Mouse (Mus musculus) thymus, postnatal 4 days (tissue): Measurements from ENCODE around the gene Fam178b.
A peak's percentile ranks its signal among the peaks of the same experiment; 100 is the strongest.
"Not testable (repeated sequence)": the region's sequence is repeated elsewhere in the genome, so short reads cannot be mapped to it uniquely, and the experiment has no call there.

Experiments used
- DNase-seq: peaks from one replicate; pipeline ENCODE4 v3.0.0; 2021

Gene Fam178b

DNA sequence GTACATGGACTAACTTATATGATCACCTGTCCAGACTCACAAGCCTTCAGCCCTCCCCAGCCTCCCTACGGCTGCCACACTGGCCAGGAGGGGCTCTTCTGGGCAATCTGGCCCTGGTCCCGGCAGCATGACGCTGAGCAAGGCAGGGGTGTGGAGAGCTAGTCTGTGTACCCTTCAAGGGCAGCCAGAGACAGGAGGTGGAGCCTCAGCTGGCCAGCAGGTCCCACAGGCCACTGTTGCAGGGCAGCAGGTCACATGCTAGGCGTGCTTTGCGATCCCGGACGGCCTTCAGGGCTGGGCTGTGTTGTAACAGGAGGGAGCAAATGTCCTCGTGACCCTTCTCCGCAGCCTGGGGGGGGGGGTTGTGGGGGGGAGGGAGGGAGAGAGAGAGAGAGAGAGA lies 143.8 kb downstream of the Fam178b start, which contains the start of gene Gm42417:
Gene Gm42417 (minus strand): TSS at position 244 of the 400 bp plus-strand sequence.
- no peak for DNase-seq

DNA sequence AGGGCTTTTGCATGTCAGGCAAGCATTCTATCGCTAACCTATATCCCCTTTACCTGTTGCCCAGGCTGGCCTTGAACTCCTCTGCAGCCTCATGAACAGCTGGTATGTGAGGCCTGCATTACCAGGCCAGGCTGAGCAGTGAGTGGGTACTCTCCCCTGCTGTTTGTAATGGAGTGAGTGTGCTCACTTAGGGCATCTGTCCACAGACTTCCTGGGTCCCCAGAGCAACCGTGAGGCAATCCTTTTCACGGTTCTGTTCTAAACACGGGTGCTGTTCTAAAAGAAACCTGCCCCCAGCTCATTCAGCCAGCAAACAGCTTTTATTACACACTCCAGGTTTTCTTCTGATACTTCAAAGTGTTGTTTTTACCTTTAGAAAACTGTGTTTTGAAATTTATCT lies 144.3 kb downstream of the Fam178b start:
- no peak for DNase-seq

DNA sequence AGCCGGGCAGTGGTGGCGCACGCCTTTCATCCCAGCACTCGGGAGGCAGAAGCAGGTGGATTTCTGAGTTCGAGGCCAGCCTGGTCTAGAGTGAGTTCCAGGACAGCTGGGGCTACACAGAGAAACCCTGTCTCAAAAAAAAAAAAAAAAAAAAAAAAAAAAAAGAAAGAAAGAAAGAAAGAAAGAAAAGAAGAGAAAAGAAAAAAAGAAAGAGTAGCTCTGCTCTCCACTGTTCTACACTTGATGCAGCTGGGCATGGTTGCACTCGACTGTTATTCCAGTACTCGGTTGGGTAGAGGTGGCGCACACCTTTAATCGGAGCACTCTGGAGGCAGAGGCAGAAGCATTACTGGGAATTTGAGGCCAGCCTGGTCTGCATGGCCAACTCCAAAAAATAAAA lies 146.2 kb downstream of the Fam178b start, which contains the start of gene Ankrd23:
Gene Ankrd23 (minus strand): TSS at position 101 of the 400 bp plus-strand sequence.
- DNase-seq: not testable (repeated sequence)

DNA sequence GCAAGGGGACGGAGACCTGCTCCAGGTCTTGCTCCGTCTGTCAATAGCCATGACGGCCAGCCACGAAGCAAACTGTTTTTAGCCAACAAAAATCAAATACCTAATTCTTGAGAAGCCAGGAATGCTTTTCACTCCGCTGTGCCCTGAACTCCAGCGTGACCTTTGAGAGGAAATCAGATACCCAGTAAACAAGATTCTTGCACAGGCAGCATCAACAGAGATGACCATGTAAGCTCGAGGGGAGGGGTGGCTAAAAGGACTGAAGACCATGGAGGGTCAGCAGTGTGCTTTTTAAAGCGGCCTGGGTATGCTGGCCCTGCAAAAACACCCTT lies 146.6 kb downstream of the Fam178b start:
- DNase-seq: no peak

DNA sequence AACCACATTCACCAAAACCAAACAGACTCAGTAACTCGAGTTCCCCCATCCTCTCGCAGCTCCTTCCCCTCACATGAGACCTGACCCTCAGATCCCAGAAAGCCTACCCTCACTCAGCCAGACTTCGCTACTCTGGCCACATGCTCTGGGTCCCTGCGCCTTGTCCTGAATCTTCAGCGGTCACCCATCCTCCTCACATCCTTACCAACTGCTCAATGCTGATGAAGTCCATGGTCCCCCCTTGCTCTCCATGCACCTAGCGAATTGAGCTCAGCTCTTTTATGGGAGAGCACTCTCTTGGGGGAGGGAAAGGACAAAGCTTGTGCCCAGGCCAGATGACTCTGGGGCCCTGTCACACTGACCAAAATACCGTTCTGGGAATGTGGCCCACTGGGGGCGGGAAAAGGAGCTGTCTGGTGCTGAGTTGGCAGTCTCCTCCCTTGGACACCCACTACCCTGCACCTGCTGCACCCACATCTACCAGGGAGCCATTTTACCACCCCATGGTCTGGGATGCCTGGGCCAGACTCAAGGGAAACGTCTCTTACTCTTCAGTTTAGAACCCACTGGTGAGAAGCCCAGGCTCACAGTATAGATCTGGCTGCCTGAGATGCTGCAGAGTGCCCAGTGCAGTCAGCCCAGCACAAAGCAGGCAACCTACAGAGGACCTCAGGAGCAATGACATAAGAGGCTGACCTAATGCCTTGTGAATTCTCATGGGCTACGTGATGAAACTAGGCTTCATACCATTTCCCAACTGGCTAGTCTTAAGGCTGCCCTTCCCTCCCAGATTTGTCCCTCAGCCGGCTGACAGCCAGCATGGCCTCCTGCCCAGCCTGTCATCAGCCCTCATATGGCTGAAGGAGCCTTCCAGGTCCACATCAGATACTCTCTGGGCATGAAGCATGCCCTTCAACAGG lies 147.2 kb downstream of the Fam178b start:
- no peak for DNase-seq

DNA sequence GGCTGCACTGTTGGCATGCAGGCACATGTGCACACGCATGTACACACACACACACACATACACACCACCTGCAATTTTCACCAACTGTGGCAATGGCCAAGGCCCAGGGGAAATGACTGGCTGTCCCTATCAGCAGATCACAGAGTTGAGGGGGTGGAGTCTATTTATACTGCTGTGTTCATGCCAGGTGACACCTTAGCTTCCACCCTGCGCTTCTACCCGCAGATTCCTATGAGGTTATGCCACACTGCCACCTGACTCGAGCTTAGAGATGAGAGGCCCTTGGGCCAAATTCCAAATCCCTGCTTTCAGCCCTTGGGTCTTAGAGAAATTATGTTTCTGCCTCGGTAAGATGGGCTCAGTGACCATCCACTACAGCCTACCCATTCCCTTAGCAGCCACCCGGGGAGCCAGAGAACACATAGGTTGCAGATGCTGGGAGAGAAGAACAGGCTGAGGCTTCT lies 148.4 kb downstream of the Fam178b start:
- no peak for DNase-seq

DNA sequence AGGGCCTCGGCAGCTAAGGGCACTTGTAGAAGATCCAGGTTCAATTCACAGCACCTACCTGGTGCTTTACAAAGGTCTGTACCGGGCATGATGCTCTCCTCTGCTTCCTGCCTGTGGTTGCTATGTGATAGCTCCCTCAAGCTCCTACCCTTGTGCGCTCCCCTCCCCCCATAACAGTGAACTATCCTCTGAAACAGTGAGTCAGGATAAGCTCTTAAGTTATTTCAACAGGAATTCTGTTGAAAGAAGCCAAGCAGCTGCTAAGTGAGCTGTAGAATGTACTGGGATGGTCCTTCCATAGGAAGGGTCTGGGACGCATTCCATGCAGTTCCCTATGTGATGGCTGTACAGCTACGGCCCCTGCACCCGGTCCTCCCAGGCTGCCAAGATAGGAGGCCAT lies 149.4 kb downstream of the Fam178b start:
- DNase-seq: no peak

DNA sequence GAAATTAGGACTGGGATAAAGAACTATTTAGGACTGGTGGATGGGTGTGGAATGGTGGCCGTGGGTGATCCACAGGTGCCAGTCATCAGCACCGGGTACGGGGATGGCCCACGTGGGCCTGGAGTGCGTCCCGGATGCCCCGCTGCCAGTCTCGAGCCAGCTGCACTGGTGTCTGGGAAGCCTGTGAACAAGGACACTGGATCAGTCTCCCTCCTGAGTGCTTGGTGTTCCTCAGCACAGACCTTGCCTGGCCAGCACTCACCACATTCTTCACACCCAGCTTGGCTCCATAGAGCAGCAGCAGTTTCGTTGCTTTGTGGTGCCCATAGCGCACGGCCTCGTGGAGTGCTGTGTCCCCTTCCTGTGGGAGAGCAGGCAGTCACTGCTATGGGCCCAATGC lies 151.5 kb downstream of the Fam178b start:
- DNase-seq: no peak

DNA sequence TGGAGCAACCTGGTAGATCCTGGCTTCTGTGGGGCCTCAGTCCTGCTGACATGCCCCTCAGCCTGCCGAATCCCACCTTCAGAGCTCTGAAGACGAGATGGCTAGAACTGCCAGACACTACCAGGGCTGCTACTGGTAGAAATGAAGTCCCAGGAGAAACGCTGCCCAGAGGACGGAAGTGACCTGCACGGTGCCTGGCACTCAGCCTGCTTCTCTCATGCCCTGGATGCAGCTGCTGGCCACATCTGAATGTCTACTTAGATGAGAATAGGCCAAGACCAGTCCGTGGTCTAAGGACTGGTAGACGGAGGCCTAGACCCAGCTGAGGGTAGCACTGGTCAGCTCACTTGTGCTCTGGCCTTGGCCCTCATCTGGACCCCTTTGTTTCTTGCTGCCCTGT lies 152.0 kb downstream of the Fam178b start:
- DNase-seq: no peak

DNA sequence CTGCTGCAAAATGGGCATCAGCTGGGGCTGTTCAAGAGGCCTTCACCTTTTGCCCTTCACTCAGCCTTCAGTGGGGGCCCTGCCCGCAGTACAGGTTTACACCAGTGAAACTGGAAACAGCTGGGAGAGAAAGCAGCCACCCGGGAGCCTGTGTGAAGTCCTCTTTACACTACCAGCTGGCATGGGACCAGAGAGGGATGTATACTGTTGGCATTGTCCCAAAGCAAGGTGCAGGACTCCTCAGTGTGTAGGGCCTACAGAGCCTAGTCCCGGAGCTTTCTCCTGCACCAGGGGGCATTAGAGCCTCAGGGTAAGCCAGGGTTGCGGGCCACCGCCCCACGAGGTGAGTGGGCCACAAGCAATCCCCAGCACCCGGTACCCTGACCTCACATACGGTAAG lies 152.5 kb downstream of the Fam178b start:
- DNase-seq: no peak

DNA sequence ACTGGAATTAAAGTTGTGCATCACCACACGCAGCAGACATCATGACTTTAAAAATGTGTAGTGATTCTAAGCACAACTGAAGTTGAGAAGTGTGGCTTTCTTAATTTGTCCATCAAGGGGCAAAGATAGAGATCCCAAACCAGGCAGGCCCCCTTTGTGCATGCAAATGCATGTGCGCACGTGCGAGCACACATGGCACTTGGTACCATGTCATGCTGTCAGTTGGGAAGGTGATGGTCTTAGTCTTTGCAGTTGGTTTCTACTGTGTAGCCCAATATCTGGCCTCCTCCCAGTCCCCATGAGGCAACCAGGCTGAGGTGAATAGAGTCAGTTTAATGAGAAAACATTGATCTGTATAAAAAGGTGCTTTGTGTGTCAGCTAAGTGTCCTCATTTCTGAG lies 153.1 kb downstream of the Fam178b start:
- no peak for DNase-seq

DNA sequence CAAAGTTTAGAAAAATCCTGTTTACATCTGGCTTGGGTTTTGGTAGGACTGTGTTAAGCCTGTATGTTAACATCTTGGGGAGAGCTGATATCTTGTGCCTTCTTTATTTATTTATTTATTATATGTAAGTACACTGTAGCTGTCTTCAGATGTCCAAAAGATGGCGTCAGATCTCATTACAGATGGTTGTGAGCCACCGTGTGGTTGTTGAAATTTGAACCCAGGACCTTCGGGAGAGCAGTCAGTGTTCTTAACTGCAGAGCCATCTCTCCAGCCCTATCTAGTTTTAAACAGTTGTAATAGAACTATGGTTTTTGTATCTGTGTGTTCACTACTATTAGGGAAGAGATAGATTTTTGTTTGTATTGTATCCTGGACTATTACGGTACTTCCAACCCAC lies 153.7 kb downstream of the Fam178b start:
- DNase-seq: no peak

DNA sequence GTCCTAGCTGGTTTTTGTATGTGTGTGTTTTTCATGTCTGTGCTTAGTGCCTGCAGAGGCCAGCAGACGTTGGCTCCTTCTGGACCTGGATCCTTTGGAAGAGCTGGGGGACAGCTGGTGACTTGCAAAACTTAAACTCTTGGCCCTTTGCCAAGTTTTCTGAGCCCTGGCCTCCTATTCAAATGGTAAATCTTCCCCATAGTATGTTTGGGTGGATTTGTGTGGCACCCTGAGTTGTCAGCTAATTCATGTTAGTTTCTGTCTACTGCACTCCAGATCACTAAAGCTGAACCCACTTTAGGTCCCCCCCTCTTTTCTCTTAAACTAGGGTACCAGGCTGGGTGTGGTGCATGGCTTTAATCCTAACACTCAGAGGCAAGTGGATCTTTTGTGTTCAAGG lies 154.6 kb downstream of the Fam178b start:
- DNase-seq: no peak

DNA sequence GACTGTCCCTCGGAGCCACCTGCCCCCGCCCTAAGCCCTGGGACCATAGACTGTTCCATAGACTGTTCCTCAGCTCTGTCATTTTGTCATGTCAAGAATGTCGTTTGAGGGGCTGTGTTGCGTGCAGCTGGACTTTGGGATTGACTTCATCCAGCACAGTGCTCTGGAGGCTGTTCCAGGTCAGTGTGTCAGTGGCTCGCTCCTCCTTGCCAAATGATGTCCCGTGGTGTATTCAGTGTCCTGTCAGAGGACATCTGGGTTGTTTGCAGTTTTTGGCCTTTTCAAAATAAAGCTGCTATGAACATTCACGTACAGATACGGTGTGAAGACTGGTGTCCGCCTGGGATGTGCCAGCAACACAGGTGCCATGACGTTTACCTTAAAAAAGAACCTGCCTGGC lies 156.1 kb downstream of the Fam178b start:
- no peak for DNase-seq

DNA sequence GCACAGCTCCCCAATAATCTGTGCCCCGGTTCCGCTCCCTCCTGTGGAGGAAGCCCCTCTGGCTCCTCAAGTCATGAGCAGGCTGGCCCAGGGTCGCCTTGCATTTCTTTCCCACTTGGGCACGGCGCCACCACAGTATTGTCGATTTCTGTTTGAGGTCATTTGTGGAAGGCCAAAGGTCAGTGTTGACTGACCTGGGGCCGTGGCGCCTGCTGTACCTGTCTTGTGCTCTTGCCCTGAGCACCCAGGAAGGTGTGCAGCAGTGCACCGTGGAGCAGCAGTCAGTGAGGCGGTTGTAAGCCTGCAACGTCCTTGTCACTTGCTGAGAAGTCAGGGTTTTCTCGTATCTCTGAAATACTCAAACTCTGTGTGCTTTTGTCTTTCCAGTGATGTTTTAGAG lies 157.2 kb downstream of the Fam178b start:
- DNase-seq: no peak

DNA sequence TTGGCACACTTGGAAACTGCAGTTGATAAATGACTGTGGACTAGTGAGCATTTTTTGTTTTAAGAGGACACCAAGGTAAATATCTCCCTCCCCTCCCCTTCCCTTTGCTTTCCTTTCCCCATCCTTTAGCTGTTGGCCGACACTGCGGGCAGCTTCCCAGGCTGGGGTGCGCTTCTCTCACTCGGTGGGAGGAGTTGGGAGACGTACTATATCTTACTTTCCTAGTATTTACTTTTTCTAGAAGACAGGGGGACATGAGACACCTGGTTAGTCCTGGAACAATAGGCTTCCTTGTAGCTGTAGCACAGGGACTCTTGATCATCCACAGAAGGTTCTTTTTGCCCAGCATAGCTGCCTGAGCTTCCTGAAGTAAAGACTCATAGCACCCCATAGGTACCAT lies 158.9 kb downstream of the Fam178b start:
- no peak for DNase-seq

DNA sequence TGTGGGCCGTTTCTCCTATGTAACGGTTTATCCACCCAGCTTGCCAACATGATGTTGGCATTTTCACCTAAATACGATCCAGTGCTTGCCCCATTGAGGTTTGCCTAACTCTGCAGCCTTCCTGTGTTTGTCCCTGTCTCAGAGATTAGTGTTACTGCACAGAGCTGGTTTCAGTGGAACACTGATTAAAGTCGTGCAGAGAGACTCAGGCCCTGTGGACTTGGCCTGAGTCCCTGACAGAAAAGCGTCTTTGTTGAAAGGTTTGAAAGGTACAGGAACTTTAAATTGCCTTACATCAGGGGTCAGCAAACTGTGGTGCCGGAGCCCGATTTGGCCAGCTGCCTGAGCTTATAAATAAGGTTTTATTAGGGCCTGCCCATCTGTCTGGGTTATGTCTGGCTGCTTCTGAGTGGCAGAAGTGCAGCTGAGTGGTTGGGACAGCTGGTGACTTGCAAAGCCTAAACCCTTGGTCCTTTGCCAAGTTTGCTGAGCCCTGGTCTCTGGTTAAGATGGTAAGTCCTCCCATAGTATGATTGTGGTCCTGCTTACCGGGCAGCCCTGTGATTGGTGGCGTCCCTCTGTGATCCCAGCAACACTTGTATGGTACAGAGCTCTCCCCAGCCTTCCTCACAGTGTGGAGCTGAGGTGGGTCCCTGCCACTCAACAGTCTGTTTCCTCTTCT lies 159.5 kb downstream of the Fam178b start:
- DNase-seq: no peak

DNA sequence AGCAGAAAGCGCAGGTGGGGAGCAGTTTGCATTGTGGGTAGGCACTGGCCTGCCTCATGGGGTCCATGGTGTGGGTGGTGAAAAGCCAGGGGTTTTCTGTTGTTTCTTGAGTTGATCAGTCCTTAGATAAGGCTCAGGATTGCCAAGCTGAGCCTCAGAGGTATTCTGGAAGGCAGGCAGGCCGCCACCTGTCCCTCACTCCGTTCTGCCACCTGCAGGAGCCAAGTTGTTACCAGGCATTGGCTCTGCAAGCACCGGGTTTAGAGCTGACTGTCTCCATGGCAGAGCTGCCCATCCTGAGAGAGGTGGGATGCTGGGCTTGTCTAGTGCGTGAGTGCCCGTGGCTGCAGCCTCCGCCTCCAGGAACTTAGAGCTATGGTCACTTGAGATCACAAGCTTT lies 160.8 kb downstream of the Fam178b start:
- no peak for DNase-seq

DNA sequence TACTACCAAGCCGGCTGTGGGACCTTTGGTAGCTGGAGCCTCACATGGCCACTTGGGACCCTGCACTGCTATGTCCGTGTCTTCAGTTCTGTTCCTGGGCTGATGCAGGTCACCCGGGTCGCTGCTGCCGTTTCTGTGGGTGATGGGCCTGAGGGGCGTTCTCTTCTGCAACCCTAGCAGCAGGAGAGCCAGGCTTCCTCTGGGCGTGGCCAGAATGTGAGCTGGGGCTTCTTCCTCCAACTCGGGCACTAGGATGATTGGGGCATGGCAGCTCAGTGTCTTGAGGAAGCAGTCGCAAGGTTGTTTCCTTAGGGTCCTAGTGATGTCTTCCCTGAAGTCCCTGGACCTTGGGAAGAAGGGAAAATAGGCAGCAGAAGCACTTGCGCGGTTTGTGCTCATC lies 163.4 kb downstream of the Fam178b start:
- DNase-seq: no peak

DNA sequence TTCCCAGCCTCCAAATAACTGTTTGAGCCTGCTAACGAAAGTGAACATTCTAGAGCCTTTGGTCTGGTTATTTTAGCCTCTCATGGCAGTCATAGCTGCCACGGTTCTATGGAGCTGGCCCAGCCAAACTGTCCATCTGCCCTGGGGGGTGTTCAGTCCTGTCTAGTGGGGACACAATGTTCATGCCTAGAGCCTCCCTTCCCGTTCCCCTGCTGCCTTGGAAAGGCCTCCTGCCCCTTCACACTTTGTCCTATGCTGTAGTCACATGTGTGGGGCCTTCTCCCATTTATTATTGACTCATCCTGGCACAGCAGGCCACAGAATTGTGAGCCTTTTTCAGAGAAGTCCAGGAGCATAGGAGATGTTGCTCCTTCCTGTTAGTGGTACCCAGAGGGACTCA lies 164.7 kb downstream of the Fam178b start:
- no peak for DNase-seq

DNA sequence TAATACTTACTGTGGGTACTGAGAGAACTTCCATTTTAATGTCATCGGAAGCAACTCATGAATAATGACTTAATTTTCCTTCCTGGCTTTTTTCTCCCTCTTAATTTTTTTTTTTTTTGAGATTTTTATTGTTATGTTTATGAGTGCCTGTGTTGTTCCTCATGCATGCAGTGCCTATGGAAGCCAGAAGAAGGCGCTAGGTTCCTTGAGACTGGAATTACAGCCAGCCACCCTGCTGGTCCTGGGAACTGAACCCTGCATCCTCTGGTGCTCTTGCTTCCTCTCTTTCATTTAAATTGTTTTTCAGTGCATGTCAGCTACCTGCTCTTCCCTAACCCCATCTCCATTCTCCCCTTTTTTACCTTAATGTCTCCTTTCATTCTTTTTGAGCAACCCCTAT lies 169.3 kb downstream of the Fam178b start:
- peak; percentile 37 for DNase-seq

DNA sequence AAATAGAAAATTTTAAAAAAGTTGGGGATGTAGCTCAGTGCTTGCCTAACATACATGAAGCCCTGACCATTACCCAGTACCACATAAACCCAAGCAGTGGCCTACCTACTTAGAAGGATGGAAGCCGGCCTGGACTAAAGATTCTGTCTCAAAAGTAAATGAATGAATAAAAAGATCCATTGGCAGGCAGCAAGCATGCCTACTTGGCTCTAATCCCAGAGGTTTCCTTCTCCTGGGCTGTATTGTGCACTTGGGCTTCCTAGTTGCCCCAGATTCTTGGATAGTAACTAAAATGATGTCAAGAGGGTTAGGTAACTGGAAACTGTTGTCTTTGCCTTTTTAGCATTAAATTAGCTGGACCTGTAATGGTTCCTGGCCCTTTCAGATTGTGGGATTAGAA lies 169.7 kb downstream of the Fam178b start:
- DNase-seq: no peak

DNA sequence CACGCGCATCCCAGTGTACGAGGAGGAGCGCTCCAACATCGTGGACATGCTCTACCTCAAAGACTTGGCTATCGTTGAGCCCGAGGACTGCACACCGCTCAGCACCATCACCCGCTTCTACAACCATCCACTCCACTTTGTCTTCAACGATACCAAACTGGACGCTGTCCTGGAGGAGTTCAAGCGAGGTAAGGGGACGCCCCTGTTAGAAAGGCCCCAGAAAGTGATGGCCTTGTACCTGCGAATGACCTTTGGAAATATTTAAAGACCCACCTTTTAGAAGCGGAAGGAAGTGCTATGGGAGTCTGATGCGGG lies 170.1 kb downstream of the Fam178b start:
- DNase-seq: no peak
